Mouse (Mus musculus): ENCODE measurements around the gene Dscam.

DNA sequence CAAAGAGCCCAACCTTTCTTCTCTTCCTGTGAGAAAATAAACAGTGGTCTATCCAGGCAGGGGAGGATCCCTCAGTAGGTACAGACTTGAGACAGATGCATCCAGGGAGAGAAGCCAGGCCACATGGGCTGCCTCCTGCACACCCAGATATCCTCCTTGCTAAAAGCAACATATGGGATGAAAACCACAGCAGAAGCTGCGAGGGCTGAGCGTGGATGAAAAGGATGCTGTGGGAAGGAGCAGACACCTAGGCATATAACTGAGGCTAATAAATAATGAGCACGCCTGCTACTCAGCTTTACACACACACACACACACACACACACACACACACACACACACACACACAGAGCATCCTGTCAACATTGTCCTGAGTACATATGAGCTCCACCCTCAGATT lies 168.4 kb downstream of the Dscam start:
- TF ChIP-seq CTCF (IDR thresholded peaks at IDR 0.05; ENCODE audit: extremely low read depth, insufficient read length, insufficient replicate concordance, low read depth, low read length) (no peak), POLR2A (IDR thresholded peaks at IDR 0.05; ENCODE audit: low read depth, low read length) (no peak)
